Mouse (Mus musculus): Measurements from ENCODE around the gene Zc2hc1c.

DNA sequence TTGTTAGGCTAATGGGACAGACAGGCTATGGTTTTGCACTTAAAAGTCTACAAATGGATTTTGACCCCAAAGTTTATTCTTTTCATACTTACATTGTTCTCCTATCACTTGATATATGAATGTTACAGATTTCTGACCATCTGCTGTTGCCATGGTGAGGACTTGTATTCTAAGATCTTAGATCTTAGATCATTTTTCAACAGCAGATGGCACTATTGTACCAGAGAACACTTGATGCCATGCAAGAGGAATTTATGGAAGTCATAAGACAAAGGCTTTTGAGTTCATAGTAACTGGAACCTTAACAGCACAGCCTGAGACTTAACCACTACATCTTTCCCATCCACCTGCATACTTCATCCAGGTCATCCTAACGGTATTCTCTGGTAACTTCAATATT is 52.7 kb downstream of the Zc2hc1c start:
- TF ChIP-seq POLR2A (IDR thresholded peaks at IDR 0.05; ENCODE audit: insufficient read depth, low read depth, low read length), result no peak
- TF ChIP-seq CTCF (IDR thresholded peaks at IDR 0.05; ENCODE audit: insufficient read depth, low read depth, low read length), result no peak
